Mouse (Mus musculus) E14TG2a.4 (cell line): ENCODE data around the gene Akap13.
"Not testable (repeated sequence)": the region's sequence is repeated elsewhere in the genome, so short reads cannot be mapped to it uniquely, and the experiment has no call there.

ENCODE experiments used
- H3K27me3 ChIP-seq: 2 replicates; pipeline ENCODE4 v1.6.1; 2014; ENCODE audit warnings: low read length, control low read depth; ENCODE audit not compliant: insufficient read depth
- H3K36me3 ChIP-seq: 2 replicates; pipeline ENCODE4 v1.6.1; 2014; ENCODE audit warnings: low read length, control low read depth; ENCODE audit not compliant: insufficient read depth
- H3K4me1 ChIP-seq: replicated peaks from 2 replicates; pipeline ENCODE4 v1.6.1; 2014; ENCODE audit warnings: low read depth, low read length, control low read depth
- H3K4me3 ChIP-seq: replicated peaks from 2 replicates; pipeline ENCODE4 v1.5.1; 2014; ENCODE audit warnings: mild to moderate bottlenecking, low read length
- H3K9me3 ChIP-seq: 2 replicates; pipeline ENCODE4 v1.6.1; 2014; ENCODE audit warnings: low read length, control low read depth
- CTCF ChIP-seq: conservative IDR thresholded peaks from 2 replicates; pipeline ENCODE4 v1.5.1; 2014; ENCODE audit warnings: low read length
- NANOG ChIP-seq: IDR thresholded peaks from 2 replicates; pipeline ENCODE4 v1.6.1; 2014; ENCODE audit warnings: borderline replicate concordance, low read length, mixed read lengths
- POU5F1 ChIP-seq: IDR thresholded peaks from 2 replicates; pipeline ENCODE4 v1.6.1; 2014; ENCODE audit warnings: low read length, borderline replicate concordance

The Akap13 gene

DNA sequence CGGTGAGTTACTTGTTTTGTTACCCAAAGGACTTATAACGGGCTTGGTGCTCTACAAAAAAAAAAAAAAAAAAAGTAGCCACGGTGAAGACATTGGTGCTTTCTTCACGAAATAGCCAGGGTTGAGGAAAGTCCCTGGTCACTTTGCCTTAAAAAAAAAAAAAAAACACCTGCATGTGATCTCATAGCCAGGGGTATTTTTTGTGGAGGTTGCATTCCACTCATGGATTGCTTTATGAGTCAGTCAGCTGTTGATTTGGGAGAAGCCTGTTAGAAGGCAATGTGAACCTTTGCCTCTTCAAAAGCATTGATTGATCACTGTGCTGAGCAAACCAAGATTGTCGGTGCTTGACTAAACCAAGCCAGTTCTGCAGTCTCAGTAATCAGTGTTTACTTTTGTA, 157.9 kb downstream of the Akap13 start:
- Histone ChIP-seq H3K4me3 (no peak overlapping the region), H3K4me1 (no peaks in the 10 kb centered on the region), H3K36me3 (peaks cover 39% of the 10 kb centered on the region), H3K27me3 (no peaks in the 10 kb centered on the region), H3K9me3 (no peaks in the 10 kb centered on the region)
- no peak for TF ChIP-seq CTCF
- no peak for TF ChIP-seq POU5F1
- no peak for TF ChIP-seq NANOG

DNA sequence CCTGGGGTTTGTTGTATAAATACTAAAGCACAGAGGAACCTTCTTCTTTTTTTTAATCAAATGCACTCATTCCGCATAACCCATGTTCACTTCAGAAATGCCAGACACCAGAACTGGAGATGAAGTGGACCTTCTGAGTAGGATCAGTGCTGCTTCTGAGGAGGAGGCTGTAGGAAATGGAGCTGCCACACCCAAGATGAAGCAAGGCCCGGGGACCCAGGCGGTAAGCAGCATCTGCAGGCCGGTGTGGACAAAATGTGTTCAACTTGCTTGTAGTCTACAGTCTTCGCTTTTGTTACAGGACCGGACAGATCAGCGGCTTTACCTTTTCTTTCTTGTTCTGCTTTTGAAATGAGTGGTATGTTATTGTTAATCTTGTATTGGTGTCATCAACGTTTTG, 159.5 kb downstream of the Akap13 start:
- TF ChIP-seq NANOG = no peak
- TF ChIP-seq CTCF = no peak
- TF ChIP-seq POU5F1 = no peak
- H3K27me3 ChIP-seq = no peaks in the 10 kb centered on the region

GRCm38 (mm10) chr7:75617246-75617645, 161.9 kb downstream of the Akap13 start:
- H3K4me1 ChIP-seq, H3K9me3 ChIP-seq, H3K4me3 ChIP-seq, H3K27me3 ChIP-seq, H3K36me3 ChIP-seq: not testable (repeated sequence)

More for the DNA sequence above, 159.5 kb downstream of the Akap13 start:
- H3K9me3 ChIP-seq = no peaks in the 10 kb centered on the region
- no peak overlapping the region for H3K4me3 ChIP-seq
- H3K4me1 ChIP-seq = no peaks in the 10 kb centered on the region
- H3K36me3 ChIP-seq = peaks cover 24% of the 10 kb centered on the region

DNA sequence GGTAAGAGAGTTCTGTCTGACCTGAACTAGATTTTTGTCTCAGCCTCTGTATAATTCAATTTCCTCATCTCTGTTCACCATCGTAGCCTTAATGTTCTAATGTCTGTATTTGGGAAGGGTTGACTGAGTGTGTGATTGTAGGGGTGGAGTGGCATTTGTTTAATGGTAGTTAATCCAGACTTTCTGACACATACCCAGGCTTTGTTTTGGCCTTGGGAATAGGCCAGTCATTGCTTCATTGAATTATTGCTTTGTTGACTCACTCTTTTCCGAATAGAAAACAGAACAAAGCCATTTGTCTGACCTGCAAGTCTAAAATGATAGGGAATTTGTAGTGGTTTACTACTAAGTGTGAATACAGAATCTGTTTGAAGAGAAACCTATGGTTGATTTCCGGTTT, 163.4 kb downstream of the Akap13 start:
- Histone ChIP-seq H3K9me3 (no peaks in the 10 kb centered on the region), H3K36me3 (no peaks in the 10 kb centered on the region), H3K4me3 (no peak overlapping the region), H3K27me3 (no peaks in the 10 kb centered on the region), H3K4me1 (no peaks in the 10 kb centered on the region)
- TF ChIP-seq CTCF (no peak), NANOG (no peak)

DNA sequence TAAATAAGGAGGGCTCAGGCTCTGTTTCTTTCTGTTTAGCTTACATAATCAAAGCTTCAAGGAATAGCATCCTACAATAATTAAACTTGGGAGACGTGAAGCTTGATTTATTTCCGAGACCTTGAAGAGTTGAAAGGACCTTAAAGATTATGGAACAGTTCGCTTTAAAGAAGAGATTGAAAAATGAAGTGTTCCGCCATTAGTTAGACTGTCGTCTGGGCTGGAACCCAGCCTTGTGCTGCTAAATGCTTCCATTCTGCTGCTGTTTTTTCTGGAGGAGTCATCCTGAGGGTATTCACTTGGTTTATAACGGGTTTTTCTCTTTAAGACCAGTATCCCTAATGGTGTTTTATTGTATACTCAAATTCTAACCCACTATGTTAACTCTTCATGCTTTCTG, 164.5 kb downstream of the Akap13 start:
- TF ChIP-seq NANOG = no peak
- TF ChIP-seq POU5F1 = no peak
- TF ChIP-seq CTCF = no peak
- Histone ChIP-seq H3K36me3 (no peaks in the 10 kb centered on the region), H3K9me3 (no peaks in the 10 kb centered on the region), H3K4me1 (no peaks in the 10 kb centered on the region), H3K27me3 (no peaks in the 10 kb centered on the region), H3K4me3 (no peak overlapping the region)

DNA sequence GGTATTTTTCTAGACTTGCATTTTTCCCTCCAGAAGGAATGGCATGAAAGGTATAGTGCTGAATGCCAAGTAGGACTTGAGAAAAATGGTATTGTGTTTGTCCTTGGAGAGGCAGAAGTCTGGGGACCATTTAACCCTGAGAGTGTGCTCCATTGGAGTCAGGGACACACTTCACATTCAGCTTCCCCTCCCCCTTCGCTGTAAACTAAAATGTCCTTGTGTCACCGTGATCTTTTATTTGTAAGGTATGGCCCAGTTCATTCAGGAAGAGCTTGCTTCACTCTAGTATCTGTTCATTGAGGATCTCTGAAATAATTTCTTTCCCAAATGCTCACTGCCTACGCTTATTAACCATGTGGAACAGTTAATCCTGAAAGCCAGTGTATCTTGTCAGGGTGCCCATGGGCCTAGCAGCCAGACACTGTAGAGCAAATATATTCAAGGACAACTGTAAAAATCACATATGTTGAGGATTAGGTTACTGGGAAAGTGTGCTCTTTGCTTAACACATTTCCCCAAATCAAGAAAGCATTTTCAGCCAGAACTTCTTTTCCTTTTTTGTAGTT, 165.1 kb downstream of the Akap13 start:
- no peak overlapping the region for H3K4me3 ChIP-seq
- no peak for TF ChIP-seq POU5F1
- no peak for TF ChIP-seq NANOG
- TF ChIP-seq CTCF = no peak
- H3K27me3 ChIP-seq = no peaks in the 10 kb centered on the region
- no peaks in the 10 kb centered on the region for H3K4me1 ChIP-seq
- no peaks in the 10 kb centered on the region for H3K36me3 ChIP-seq
- no peaks in the 10 kb centered on the region for H3K9me3 ChIP-seq

- TF ChIP-seq CTCF = no peak
- Histone ChIP-seq H3K4me1 (no peaks in the 10 kb centered on the region), H3K4me3 (no peak overlapping the region), H3K36me3 (no peaks in the 10 kb centered on the region), H3K27me3 (no peaks in the 10 kb centered on the region), H3K9me3 (no peaks in the 10 kb centered on the region)
These were observed 165.6 kb downstream of the Akap13 start for GRCm38 (mm10) chr7:75620976-75621375.

DNA sequence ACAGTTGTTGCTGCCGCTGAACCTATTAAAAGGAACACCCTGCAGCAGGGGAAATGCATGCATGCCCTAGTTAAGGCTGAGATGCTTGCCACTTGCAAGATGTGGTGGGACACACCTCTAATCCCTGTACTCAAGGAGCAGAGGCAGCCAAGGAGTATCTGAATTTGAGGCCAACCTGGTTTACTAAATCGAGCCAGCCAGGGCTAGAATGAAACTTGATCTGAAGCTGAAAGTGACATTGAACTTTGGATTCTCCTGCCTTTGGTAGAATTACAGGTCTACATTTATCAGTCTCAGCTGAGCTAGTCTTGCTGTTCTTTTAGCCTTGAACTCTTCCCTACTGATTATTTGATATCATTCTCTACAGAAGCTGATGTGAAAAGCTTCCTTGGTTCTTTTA, 172.5 kb downstream of the Akap13 start:
- Histone ChIP-seq H3K9me3 (no peaks in the 10 kb centered on the region), H3K36me3 (no peaks in the 10 kb centered on the region), H3K27me3 (no peaks in the 10 kb centered on the region), H3K4me3 (no peak overlapping the region), H3K4me1 (no peaks in the 10 kb centered on the region)
- no peak for TF ChIP-seq NANOG
- no peak for TF ChIP-seq POU5F1
- TF ChIP-seq CTCF = no peak

DNA sequence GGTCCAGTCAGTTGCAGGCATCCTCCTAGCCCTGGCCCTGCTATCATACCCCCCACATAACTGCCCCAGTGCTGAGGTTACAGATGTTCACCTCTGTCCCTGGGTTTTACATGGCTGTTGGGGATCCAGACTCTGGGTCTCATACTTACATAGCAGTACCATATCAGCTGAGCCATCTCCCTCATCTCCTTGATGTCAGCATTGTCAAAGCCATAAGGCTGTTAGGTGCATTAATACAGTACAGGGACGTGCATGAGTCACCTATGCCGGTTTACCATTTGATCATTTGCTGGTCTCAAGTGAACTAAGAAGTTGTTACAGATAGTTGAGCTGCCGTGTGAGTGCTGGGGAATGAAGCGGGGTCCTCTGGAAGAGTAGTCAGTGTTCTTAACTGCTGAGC, 174.3 kb downstream of the Akap13 start:
- Histone ChIP-seq H3K36me3 (no peaks in the 10 kb centered on the region), H3K4me3 (no peak overlapping the region), H3K9me3 (no peaks in the 10 kb centered on the region), H3K4me1 (no peaks in the 10 kb centered on the region), H3K27me3 (no peaks in the 10 kb centered on the region)
- no peak for TF ChIP-seq CTCF
- no peak for TF ChIP-seq NANOG
- TF ChIP-seq POU5F1 = no peak
